Mouse (Mus musculus) c-Kit-positive CD71-negative TER-119-negative erythroid progenitor cells, embryonic 14.5 days (primary cell): Measurements from ENCODE around the gene Ddi1.
"Not testable (repeated sequence)": the region's sequence is repeated elsewhere in the genome, so short reads cannot be mapped to it uniquely, and the experiment has no call there.

Experiments
- DNase-seq: peaks from one replicate; pipeline ENCODE4 v3.0.0-alpha.2; 2013; ENCODE audit warnings: low read depth

The Ddi1 gene

GRCm38 (mm10) chr9:6269796-6270280 lies at the start of gene Ddi1:
Ddi1 (minus strand) TSS chr9:6269846.
- DNase-seq = no peak

GRCm38 (mm10) chr9:6317114-6317513 lies 47.5 kb upstream of the Ddi1 start:
- no peak for DNase-seq

GRCm38 (mm10) chr9:6305847-6306246 lies 36.2 kb upstream of the Ddi1 start:
- DNase-seq = peak; percentile 1

GRCm38 (mm10) chr9:6304590-6304989 lies 34.9 kb upstream of the Ddi1 start:
- no peak for DNase-seq

GRCm38 (mm10) chr9:6302050-6302449 lies 32.4 kb upstream of the Ddi1 start:
- no peak for DNase-seq

- no peak for DNase-seq
Observed at GRCm38 (mm10) chr9:6298547-6298946, 28.9 kb upstream of the Ddi1 start.

GRCm38 (mm10) chr9:6289211-6289696 lies 19.6 kb upstream of the Ddi1 start:
- DNase-seq = no peak

GRCm38 (mm10) chr9:6286770-6287169 lies 17.1 kb upstream of the Ddi1 start:
- DNase-seq = no peak

GRCm38 (mm10) chr9:6277526-6277925 lies 7.9 kb upstream of the Ddi1 start:
- no peak for DNase-seq

- DNase-seq = no peak
Observed at GRCm38 (mm10) chr9:6276395-6276794, 6.7 kb upstream of the Ddi1 start.

- DNase-seq = no peak
Observed at GRCm38 (mm10) chr9:6264820-6265219, 4.8 kb downstream of the Ddi1 start.

- no peak for DNase-seq
Observed at GRCm38 (mm10) chr9:6257072-6257471, 12.6 kb downstream of the Ddi1 start.

GRCm38 (mm10) chr9:6251990-6252389 lies 17.7 kb downstream of the Ddi1 start:
- no peak for DNase-seq

GRCm38 (mm10) chr9:6250320-6250719 lies 19.3 kb downstream of the Ddi1 start:
- DNase-seq = no peak

GRCm38 (mm10) chr9:6235982-6236381 lies 33.7 kb downstream of the Ddi1 start:
- not testable (repeated sequence) for DNase-seq

- no peak for DNase-seq
Observed at GRCm38 (mm10) chr9:6217505-6217904, 52.1 kb downstream of the Ddi1 start.

GRCm38 (mm10) chr9:6212862-6213261 lies 56.8 kb downstream of the Ddi1 start:
- no peak for DNase-seq
